Mouse (Mus musculus) C2C12 (cell line): ENCODE measurements around the gene Tuba1b.

Source experiments
- CTCF ChIP-seq: IDR thresholded peaks from one replicate; pipeline ENCODE4 v1.5.1; 2011; ENCODE audit not compliant: control insufficient read depth, insufficient read depth, insufficient read length
- MAX ChIP-seq: IDR thresholded peaks from one replicate; pipeline ENCODE4 v1.6.1; 2011; ENCODE audit warnings: mild to moderate bottlenecking, control low read depth
- MYOD1 ChIP-seq: IDR thresholded peaks from one replicate; pipeline ENCODE4 v1.6.1; 2011; ENCODE audit warnings: low read depth; ENCODE audit not compliant: control insufficient read depth, insufficient read length
- USF1 ChIP-seq: IDR thresholded peaks from one replicate; pipeline ENCODE4 v1.6.1; 2011; ENCODE audit warnings: low read depth, mild to moderate bottlenecking, control low read depth, moderate library complexity

- TF ChIP-seq CTCF (no peak), USF1 (no peak), MAX (no peak), MYOD1 (no peak)
Observed at GRCm38 (mm10) chr15:98955324-98955723, 21.0 kb upstream of the Tuba1b start.
